Mouse (Mus musculus) erythroblast, embryonic 14.5 days (primary cell): ENCODE measurements at regions not wholly inside any gene's neighbourhood (a gene's known extent, or its start where the extent isn't known, plus 50 kb on each side); places are given as distances from the start of the nearest gene placed in this dataset.

Experiments
- H3K27me3 ChIP-seq: 2 replicates; pipeline ENCODE4 v1.6.1; 2012; ENCODE audit warnings: inconsistent platforms; ENCODE audit not compliant: control insufficient read depth
- H3K36me3 ChIP-seq: 2 replicates; pipeline ENCODE4 v1.6.1; 2012; ENCODE audit warnings: mild to moderate bottlenecking, inconsistent platforms; ENCODE audit not compliant: control insufficient read depth
- H3K4me1 ChIP-seq: 2 replicates; pipeline ENCODE4 v1.6.1; 2012; ENCODE audit warnings: inconsistent platforms; ENCODE audit not compliant: control insufficient read depth
- H3K4me3 ChIP-seq: replicated peaks from 2 replicates; pipeline ENCODE3; 2012; ENCODE audit warnings: moderate library complexity, mild to moderate bottlenecking, inconsistent platforms
- H3K9me3 ChIP-seq: 2 replicates; pipeline ENCODE4 v1.6.1; 2012; ENCODE audit warnings: low read length, inconsistent platforms, mixed read lengths; ENCODE audit not compliant: control insufficient read depth
- GATA1 ChIP-seq: IDR thresholded peaks from 2 replicates; pipeline ENCODE4 v1.6.1; 2012; ENCODE audit warnings: low read length, inconsistent platforms, mixed read lengths
- TAL1 ChIP-seq: IDR thresholded peaks from 3 replicates; pipeline ENCODE4 v1.6.1; 2012; ENCODE audit warnings: low read length, inconsistent platforms, mixed read lengths

- no peaks in the 10 kb centered on the region for H3K4me1 ChIP-seq
- H3K27me3 ChIP-seq, result no peaks in the 10 kb centered on the region
- no peaks in the 10 kb centered on the region for H3K36me3 ChIP-seq
- no peak for TF ChIP-seq TAL1
- TF ChIP-seq GATA1, result no peak
- no peaks in the 10 kb centered on the region for H3K9me3 ChIP-seq
- H3K4me3 ChIP-seq, result no peak overlapping the region
These were observed 70.3 kb downstream of the Uncx start for GRCm38 (mm10) chr5:139613601-139614000.

- Histone ChIP-seq H3K9me3 (no peaks in the 10 kb centered on the region), H3K4me3 (no peak overlapping the region), H3K36me3 (no peaks in the 10 kb centered on the region), H3K27me3 (peaks cover 10% of the 10 kb centered on the region), H3K4me1 (no peaks in the 10 kb centered on the region)
- TF ChIP-seq TAL1 (no peak), GATA1 (no peak)
These were observed 76.2 kb downstream of the Uncx start for GRCm38 (mm10) chr5:139619301-139620161.

GRCm38 (mm10) chr5:139625871-139626460 lies 82.7 kb downstream of the Uncx start:
- H3K27me3 ChIP-seq, result no peaks in the 10 kb centered on the region
- no peaks in the 10 kb centered on the region for H3K9me3 ChIP-seq
- H3K4me3 ChIP-seq, result no peak overlapping the region
- H3K36me3 ChIP-seq, result no peaks in the 10 kb centered on the region
- TF ChIP-seq TAL1 (no peak), GATA1 (no peak)
- no peaks in the 10 kb centered on the region for H3K4me1 ChIP-seq

- no peaks in the 10 kb centered on the region for H3K9me3 ChIP-seq
- H3K4me1 ChIP-seq, result no peaks in the 10 kb centered on the region
- no peak overlapping the region for H3K4me3 ChIP-seq
- no peaks in the 10 kb centered on the region for H3K27me3 ChIP-seq
- TF ChIP-seq TAL1, result no peak
- H3K36me3 ChIP-seq, result no peaks in the 10 kb centered on the region
These were observed 84.3 kb downstream of the Uncx start for GRCm38 (mm10) chr5:139627552-139627951.

GRCm38 (mm10) chr5:139637028-139637427 lies 93.7 kb downstream of the Uncx start:
- Histone ChIP-seq H3K4me1 (no peaks in the 10 kb centered on the region), H3K4me3 (no peak overlapping the region), H3K36me3 (no peaks in the 10 kb centered on the region), H3K9me3 (no peaks in the 10 kb centered on the region; the same call in 1 of the 2 replicates), H3K27me3 (no peaks in the 10 kb centered on the region)
- TF ChIP-seq GATA1 (no peak), TAL1 (no peak)

GRCm38 (mm10) chr5:139640652-139641612 lies 95.2 kb downstream of the Micall2 start:
- Histone ChIP-seq H3K4me1 (no peaks in the 10 kb centered on the region), H3K4me3 (no peak overlapping the region), H3K36me3 (no peaks in the 10 kb centered on the region), H3K9me3 (no peaks in the 10 kb centered on the region; the same call in none of the 2 replicates), H3K27me3 (no peaks in the 10 kb centered on the region)
- TF ChIP-seq GATA1, result no peak
- TF ChIP-seq TAL1, result no peak

- no peak for TF ChIP-seq TAL1
- TF ChIP-seq GATA1, result no peak
- H3K36me3 ChIP-seq, result no peaks in the 10 kb centered on the region
- no peaks in the 10 kb centered on the region; the same call in 1 of the 2 replicates for H3K9me3 ChIP-seq
- no peaks in the 10 kb centered on the region for H3K4me1 ChIP-seq
- H3K27me3 ChIP-seq, result no peaks in the 10 kb centered on the region
- H3K4me3 ChIP-seq, result no peak overlapping the region
These were observed 91.3 kb downstream of the Micall2 start for GRCm38 (mm10) chr5:139644816-139645215.

- H3K9me3 ChIP-seq, result no peaks in the 10 kb centered on the region
- H3K27me3 ChIP-seq, result 0 out of 2 replicates have a peak, but pooled peaks cover 2% of the 10 kb centered on the region
- no peak overlapping the region for H3K4me3 ChIP-seq
- no peaks in the 10 kb centered on the region for H3K36me3 ChIP-seq
- no peak for TF ChIP-seq GATA1
- TF ChIP-seq TAL1, result no peak
- no peaks in the 10 kb centered on the region for H3K4me1 ChIP-seq
These were observed 85.1 kb downstream of the Micall2 start for GRCm38 (mm10) chr5:139651041-139651440.
